Mouse (Mus musculus) lung, postnatal 0 days (tissue): ENCODE data around the gene Tbc1d9b.

Source experiments
- CTCF ChIP-seq: IDR thresholded peaks from 2 replicates; pipeline ENCODE4 v1.5.1; 2016; ENCODE audit warnings: antibody characterized with exemption, mild to moderate bottlenecking
- EP300 ChIP-seq: IDR thresholded peaks from 2 replicates; pipeline ENCODE4 v1.6.1; 2016; ENCODE audit warnings: antibody characterized with exemption, mild to moderate bottlenecking, control low read depth

GRCm38 (mm10) chr11:50205434-50205833, 74.2 kb downstream of the Tbc1d9b start:
- TF ChIP-seq CTCF = no peak
- no peak for TF ChIP-seq EP300
